ENCODE assay signal across 20 mouse cellular contexts in the genomic region with DNA sequence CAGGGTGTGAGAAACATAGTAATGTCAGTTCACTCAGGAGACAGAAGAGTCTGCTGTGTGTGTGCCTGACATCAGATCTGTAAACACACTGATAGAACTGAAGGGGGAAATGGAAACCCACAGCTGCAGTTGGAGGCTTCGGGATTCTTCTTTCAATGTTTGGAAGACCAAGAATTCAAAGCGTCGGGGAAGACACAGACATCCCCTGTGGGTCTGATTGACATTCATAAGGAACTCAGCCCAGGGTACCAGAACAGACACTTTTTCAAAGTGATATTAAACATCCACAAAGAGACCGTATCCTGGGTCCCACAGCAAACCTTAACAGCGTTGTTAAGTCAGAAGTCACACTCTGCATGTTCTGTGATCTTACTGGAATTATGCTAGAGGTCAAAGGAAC.
DNase-seq lines count a peak whose midpoint lies in the region; ATAC-seq and TF ChIP-seq lines count a peak whose summit lies in the region.
"Had no signal": no experiment of that assay in that cellular context is flagged by ENCODE, and none has a peak within 500 bp of the region (broad histone marks: within the 10 kb centered on the region; RNA-seq: fewer than 3 reads in every experiment).

No protein-coding gene starts in this region.

- peak overlapping the region; percentile 31; the same call in 1 of the 2 replicates for H3K27ac ChIP-seq in liver, postnatal 0 days (ENCODE audit: low read depth)
- no peak overlapping the region for H3K27ac ChIP-seq in liver, embryonic 11.5 days (ENCODE audit: low read depth, low read length)
- no peak overlapping the region for H3K27ac ChIP-seq in midbrain, embryonic 14.5 days (replicated peaks; ENCODE audit: low read depth, low read length)
- no peak overlapping the region for H3K27ac ChIP-seq in midbrain, embryonic 15.5 days
- H3K27ac ChIP-seq: embryonic facial prominence, embryonic 13.5 days; forebrain, embryonic 13.5 days; gastrocnemius, adult 2 months; heart, embryonic 10.5 days; heart, embryonic 15.5 days; hindbrain, embryonic 10.5 days; hindbrain, embryonic 14.5 days had no signal

- no peak for TF ChIP-seq EP300 in liver, postnatal 0 days (IDR thresholded peaks at IDR 0.05; ENCODE audit: low read depth)

- H3K4me3 ChIP-seq in liver, postnatal 0 days (ENCODE audit: low read depth, low read length) = no peak overlapping the region
- no peak overlapping the region for H3K4me3 ChIP-seq in liver, embryonic 11.5 days (ENCODE audit: low read depth, low read length)
- no peak overlapping the region for H3K4me3 ChIP-seq in midbrain, embryonic 14.5 days (replicated peaks; ENCODE audit: low read depth, low read length)
- no peak overlapping the region for H3K4me3 ChIP-seq in midbrain, embryonic 15.5 days
- H3K4me3 ChIP-seq: embryonic facial prominence, embryonic 13.5 days; forebrain, embryonic 13.5 days; gastrocnemius, adult 2 months; heart, embryonic 10.5 days; heart, embryonic 15.5 days; hindbrain, embryonic 10.5 days had no signal

- ATAC-seq in liver, postnatal 0 days = no peak
- ATAC-seq in liver, embryonic 11.5 days (replicated peaks; ENCODE audit: low FRiP score) = no peak
- ATAC-seq in midbrain, embryonic 14.5 days (ENCODE audit: low FRiP score, low TSS enrichment) = no peak
- no peak for ATAC-seq in midbrain, embryonic 15.5 days (replicated peaks)
- ATAC-seq: forebrain, embryonic 13.5 days; Patski had no signal

- H3K4me1 ChIP-seq in liver, postnatal 0 days (ENCODE audit: insufficient read depth) = peaks cover 33% of the 10 kb centered on the region
- H3K4me1 ChIP-seq in liver, embryonic 11.5 days (replicated peaks; ENCODE audit: control insufficient read depth, insufficient read depth, low read length) = peaks cover 18% of the 10 kb centered on the region
- no peaks in the 10 kb centered on the region for H3K4me1 ChIP-seq in midbrain, embryonic 14.5 days (ENCODE audit: control insufficient read depth, insufficient read depth, low read length)
- H3K4me1 ChIP-seq in midbrain, embryonic 15.5 days = no peaks in the 10 kb centered on the region
- H3K4me1 ChIP-seq: embryonic facial prominence, embryonic 13.5 days; forebrain, embryonic 13.5 days had no signal

- no peak for TF ChIP-seq CTCF in liver, postnatal 0 days (IDR thresholded peaks at IDR 0.05; ENCODE audit: low read depth)

- WGBS in liver, postnatal 0 days (ENCODE audit: insufficient replicate concordance) = 46% methylated on average over 5 of the region's 5 CpGs
- 48% methylated on average over 5 of the region's 5 CpGs for WGBS in liver, embryonic 11.5 days
- WGBS in midbrain, embryonic 14.5 days = 68% methylated on average over 5 of the region's 5 CpGs
- 60% methylated on average over 5 of the region's 5 CpGs for WGBS in midbrain, embryonic 15.5 days

- DNase-seq in heart, adult 11 months = peak; percentile 62
- no peak for DNase-seq in heart, adult 9 months (ENCODE audit: low spot score in 2 of 2)
- DNase-seq in liver, postnatal 0 days = no peak
- DNase-seq in liver, embryonic 11.5 days (ENCODE audit: low spot score) = no peak
- DNase-seq in midbrain, embryonic 14.5 days = peak; percentile 16
- DNase-seq in cerebellum, adult 9-10 months = no peak
- DNase-seq: adrenal gland, postnatal 25 days; cerebellum, adult 2 months; cerebellum, postnatal 14 days; gastrocnemius, adult 2 months; gastrocnemius, postnatal 25 days had no signal

- no peaks in the 10 kb centered on the region for H3K36me3 ChIP-seq in liver, postnatal 0 days (replicated peaks; ENCODE audit: insufficient read depth, low read length)
- H3K36me3 ChIP-seq in liver, embryonic 11.5 days (ENCODE audit: control insufficient read depth, insufficient read depth, low read length) = no peaks in the 10 kb centered on the region
- H3K36me3 ChIP-seq in midbrain, embryonic 14.5 days (ENCODE audit: control insufficient read depth, insufficient read depth, low read length) = no peaks in the 10 kb centered on the region
- no peaks in the 10 kb centered on the region for H3K36me3 ChIP-seq in midbrain, embryonic 15.5 days (replicated peaks)
- H3K36me3 ChIP-seq: embryonic facial prominence, embryonic 13.5 days; heart, embryonic 10.5 days; heart, embryonic 15.5 days; hindbrain, embryonic 10.5 days had no signal

- no peak overlapping the region for H3K9ac ChIP-seq in liver, postnatal 0 days (replicated peaks)
- H3K9ac ChIP-seq in liver, embryonic 11.5 days (ENCODE audit: low read depth, low read length) = no peak overlapping the region
- no peak overlapping the region for H3K9ac ChIP-seq in midbrain, embryonic 14.5 days (replicated peaks; ENCODE audit: low read length)
- no peak overlapping the region for H3K9ac ChIP-seq in midbrain, embryonic 15.5 days
- H3K9ac ChIP-seq: embryonic facial prominence, embryonic 13.5 days; forebrain, embryonic 13.5 days; heart, embryonic 15.5 days; hindbrain, embryonic 14.5 days had no signal

- no peak overlapping the region for H3K4me2 ChIP-seq in liver, postnatal 0 days (ENCODE audit: low read depth, low read length)
- H3K4me2 ChIP-seq in liver, embryonic 11.5 days = no peak overlapping the region
- no peak overlapping the region for H3K4me2 ChIP-seq in midbrain, embryonic 14.5 days (ENCODE audit: low read length)
- H3K4me2 ChIP-seq in midbrain, embryonic 15.5 days = no peak overlapping the region
- H3K4me2 ChIP-seq: embryonic facial prominence, embryonic 13.5 days; forebrain, embryonic 13.5 days; heart, embryonic 15.5 days; hindbrain, embryonic 14.5 days had no signal

- no peaks in the 10 kb centered on the region for H3K9me3 ChIP-seq in liver, postnatal 0 days (ENCODE audit: low read length)
- no peaks in the 10 kb centered on the region for H3K9me3 ChIP-seq in liver, embryonic 11.5 days (ENCODE audit: control insufficient read depth, low read length)
- H3K9me3 ChIP-seq in midbrain, embryonic 14.5 days (ENCODE audit: control insufficient read depth, low read length) = no peaks in the 10 kb centered on the region
- no peaks in the 10 kb centered on the region for H3K9me3 ChIP-seq in midbrain, embryonic 15.5 days
- H3K9me3 ChIP-seq: embryonic facial prominence, embryonic 13.5 days; forebrain, embryonic 13.5 days; heart, embryonic 10.5 days; heart, embryonic 15.5 days; hindbrain, embryonic 10.5 days had no signal

- no peaks in the 10 kb centered on the region for H3K27me3 ChIP-seq in liver, postnatal 0 days (ENCODE audit: insufficient read depth, low read length)
- no peaks in the 10 kb centered on the region for H3K27me3 ChIP-seq in liver, embryonic 11.5 days (replicated peaks; ENCODE audit: control insufficient read depth, insufficient read depth, low read length)
- no peaks in the 10 kb centered on the region for H3K27me3 ChIP-seq in midbrain, embryonic 14.5 days (ENCODE audit: control insufficient read depth, insufficient read depth, low read length)
- no peaks in the 10 kb centered on the region for H3K27me3 ChIP-seq in midbrain, embryonic 15.5 days (replicated peaks)
- H3K27me3 ChIP-seq: CH12.LX; embryonic facial prominence, embryonic 13.5 days; forebrain, embryonic 13.5 days; heart, embryonic 15.5 days; Patski had no signal

Comparison
In these comparisons a context has a peak if more than half of its experiments do, and no peak if none do; other contexts are left out.
1. DNase-seq: peak in heart, adult 11 months (single experiment) and midbrain, embryonic 14.5 days (single experiment); none in heart, adult 9 months (0 of 2), liver, postnatal 0 days (single experiment), liver, embryonic 11.5 days (single experiment) and cerebellum, adult 9-10 months (single experiment).